Mouse (Mus musculus) hindbrain, embryonic 15.5 days (tissue): ENCODE results near the gene Plcb4. TPM values are rescaled to one million over a fixed set of nuclear protein-coding genes. Genes with fewer than 3 reads are reported as not detected.
A peak's percentile ranks its signal among the peaks of the same experiment; 100 is the strongest.

Experiments used
- ATAC-seq: fragments of 200-750 bp; cut with Nextera tagmentation; 2 replicates; pipeline ENCODE4 v1.8.0; 2017; ENCODE audit warnings: low read depth, moderate number of reproducible peaks, moderate TSS enrichment; ENCODE audit not compliant: low FRiP score
- H3K27ac ChIP-seq: fragments of 300-500 bp; sonication (generic); replicated peaks from 2 replicates; pipeline ENCODE4 v1.5.1; 2015; ENCODE audit warnings: mild to moderate bottlenecking, inconsistent platforms
- H3K27me3 ChIP-seq: fragments of 300-500 bp; sonication (generic); 2 replicates; pipeline ENCODE4 v1.6.1; 2015; ENCODE audit warnings: control low read depth, inconsistent platforms
- H3K36me3 ChIP-seq: fragments of 300-500 bp; sonication (generic); 2 replicates; pipeline ENCODE4 v1.6.1; 2015; ENCODE audit warnings: control low read depth, inconsistent platforms
- H3K4me1 ChIP-seq: fragments of 300-500 bp; sonication (generic); replicated peaks from 2 replicates; pipeline ENCODE4 v1.6.1; 2015; ENCODE audit warnings: control low read depth, inconsistent platforms
- H3K4me2 ChIP-seq: fragments of 300-500 bp; sonication (generic); 2 replicates; pipeline ENCODE4 v1.6.1; 2015; ENCODE audit warnings: moderate library complexity, mild to moderate bottlenecking, inconsistent platforms
- H3K4me3 ChIP-seq: fragments of 300-500 bp; sonication (generic); 2 replicates; pipeline ENCODE4 v1.5.1; 2015; ENCODE audit warnings: mild to moderate bottlenecking, inconsistent platforms
- H3K9ac ChIP-seq: fragments of 300-500 bp; sonication (generic); 2 replicates; pipeline ENCODE4 v1.6.1; 2015; ENCODE audit warnings: inconsistent platforms
- H3K9me3 ChIP-seq: fragments of 300-500 bp; sonication (generic); 2 replicates; pipeline ENCODE4 v1.6.1; 2016; ENCODE audit warnings: control low read depth, inconsistent platforms
- WGBS: fragments of 180-500 bp; shearing (Covaris S2); methylation state at CpG from one replicate; pipeline ENCODE4 v1.1.7; 2015; 5-methylcytosine and 5-hydroxymethylcytosine counted together
- polyA plus RNA-seq: library from polyadenylated mRNA; unstranded; fragments of >200 nt; fragmentation: Nextera tagmentation; extraction: Ambion mirVana; gene quantifications from 2 replicates; pipeline ENCODE4 v1.2.1, GENCODE M21; 2015

Plcb4 gene
- polyA plus RNA-seq, 1 experiment from 2014 or later: 46.1 TPM

- WGBS: 76% methylated on average over 10 of the region's 10 CpGs
- ATAC-seq: no peak
- no peak overlapping the region for H3K4me2 ChIP-seq
- no peak overlapping the region for H3K9ac ChIP-seq
- 0 out of 2 replicates have a peak, but pooled peaks cover 4% of the 10 kb centered on the region for H3K4me1 ChIP-seq
- H3K27ac ChIP-seq: no peak overlapping the region
- H3K9me3 ChIP-seq: no peaks in the 10 kb centered on the region
- no peaks in the 10 kb centered on the region for H3K36me3 ChIP-seq
- H3K27me3 ChIP-seq: no peaks in the 10 kb centered on the region
- H3K4me3 ChIP-seq: no peak overlapping the region
These were observed 114.6 kb downstream of the Plcb4 start for GRCm38 (mm10) chr2:135773194-135773972.

GRCm38 (mm10) chr2:135775026-135775425, 116.2 kb downstream of the Plcb4 start:
- Histone ChIP-seq H3K4me1 (0 out of 2 replicates have a peak, but pooled peaks cover 4% of the 10 kb centered on the region), H3K27me3 (no peaks in the 10 kb centered on the region), H3K4me2 (no peak overlapping the region), H3K27ac (no peak overlapping the region), H3K4me3 (no peak overlapping the region), H3K9me3 (no peaks in the 10 kb centered on the region), H3K36me3 (no peaks in the 10 kb centered on the region), H3K9ac (no peak overlapping the region)
- no peak for ATAC-seq
- WGBS: 86% methylated on average over 4 of the region's 4 CpGs

DNA sequence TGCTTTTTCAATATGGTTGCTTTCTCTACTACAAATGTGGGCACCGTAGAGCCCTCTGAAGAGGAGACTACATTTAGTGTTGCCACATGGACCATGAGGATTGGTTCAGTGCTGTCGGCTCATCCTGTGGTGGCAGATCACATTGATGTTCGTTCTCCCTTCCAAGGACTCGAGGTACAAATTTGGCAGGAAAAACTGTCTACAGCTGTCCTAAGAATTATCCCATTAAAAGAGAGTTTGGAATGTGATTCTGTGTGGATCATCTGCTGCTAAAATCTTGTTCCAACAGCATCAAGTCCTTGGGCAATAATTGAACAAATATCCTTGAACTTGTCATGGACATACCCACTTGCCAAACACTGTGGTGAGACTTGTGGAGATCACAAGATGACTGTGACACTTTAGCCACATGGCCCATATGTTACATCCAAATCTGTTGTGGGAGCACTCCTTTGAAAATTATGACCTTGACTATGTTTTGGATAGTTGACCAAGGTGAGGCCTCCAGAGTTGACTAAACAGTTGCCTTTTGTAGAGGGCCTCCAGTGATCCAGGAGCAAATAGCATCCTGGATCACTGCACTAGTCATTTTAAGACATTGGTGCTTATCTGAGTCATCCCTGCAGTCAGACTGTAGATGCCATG, 117.4 kb downstream of the Plcb4 start:
- ATAC-seq: no peak
- Histone ChIP-seq H3K9ac (no peak overlapping the region), H3K4me2 (no peak overlapping the region), H3K4me1 (0 out of 2 replicates have a peak, but pooled peaks cover 4% of the 10 kb centered on the region), H3K36me3 (no peaks in the 10 kb centered on the region), H3K4me3 (no peak overlapping the region), H3K27me3 (no peaks in the 10 kb centered on the region), H3K9me3 (no peaks in the 10 kb centered on the region), H3K27ac (no peak overlapping the region)
- 92% methylated on average over 4 of the region's 4 CpGs for WGBS

DNA sequence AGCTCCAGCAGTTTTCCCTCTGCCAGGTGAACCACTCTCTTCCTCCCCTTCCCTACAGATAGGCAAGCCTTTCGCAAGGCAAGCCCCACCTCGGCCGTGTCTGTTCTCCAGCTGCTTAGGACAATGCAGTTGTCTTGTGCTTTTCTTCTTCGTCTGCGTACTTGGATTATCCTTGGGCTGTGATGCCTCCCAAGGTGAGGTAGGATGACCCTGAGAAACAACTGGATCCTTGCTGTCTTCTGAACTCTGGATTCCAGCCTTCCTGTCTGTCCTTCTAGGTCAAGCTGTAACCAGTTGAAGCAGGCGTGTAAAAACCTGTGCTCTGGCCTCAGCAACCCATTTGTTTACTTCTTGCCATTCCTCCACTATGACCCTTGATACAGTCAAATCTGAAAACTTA, 122.6 kb downstream of the Plcb4 start:
- Histone ChIP-seq H3K36me3 (peaks cover 3% of the 10 kb centered on the region; the same call in 1 of the 2 replicates), H3K9ac (no peak overlapping the region), H3K9me3 (no peaks in the 10 kb centered on the region), H3K4me1 (no peaks in the 10 kb centered on the region), H3K27me3 (no peaks in the 10 kb centered on the region), H3K4me3 (no peak overlapping the region), H3K4me2 (no peak overlapping the region), H3K27ac (no peak overlapping the region)
- no peak for ATAC-seq
- whole genome bisulfite sequencing: 82% methylated on average over 6 of the region's 6 CpGs

DNA sequence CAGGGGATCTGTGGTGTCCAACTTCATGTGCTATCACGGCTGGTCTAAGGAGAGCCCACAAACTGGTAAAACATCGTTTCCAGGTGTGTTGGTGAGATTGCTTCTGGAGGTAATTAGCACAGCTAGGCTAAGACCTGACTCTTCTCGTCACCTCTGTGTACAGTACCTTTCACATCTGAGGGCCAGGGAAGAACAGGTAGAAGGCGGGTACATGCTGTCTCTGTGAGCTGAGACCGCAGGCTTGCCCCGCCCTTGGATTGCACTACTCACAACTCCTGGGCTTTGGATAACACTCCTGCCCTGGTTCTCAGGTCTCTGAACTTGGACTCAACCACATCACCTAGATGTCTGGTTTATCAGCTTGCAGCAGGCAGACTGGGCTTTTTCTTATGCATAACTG, 128.6 kb downstream of the Plcb4 start:
- Histone ChIP-seq H3K27me3 (no peaks in the 10 kb centered on the region), H3K4me2 (no peak overlapping the region), H3K9me3 (no peaks in the 10 kb centered on the region), H3K4me3 (no peak overlapping the region), H3K4me1 (0 out of 2 replicates have a peak, but pooled peaks cover 6% of the 10 kb centered on the region), H3K36me3 (peaks cover 3% of the 10 kb centered on the region; the same call in 1 of the 2 replicates), H3K9ac (no peak overlapping the region), H3K27ac (no peak overlapping the region)
- no peak for ATAC-seq
- WGBS: 98% methylated on average over 6 of the region's 6 CpGs

GRCm38 (mm10) chr2:135792907-135793306, 134.1 kb downstream of the Plcb4 start:
- H3K4me3 ChIP-seq: no peak overlapping the region
- ATAC-seq: no peak
- H3K27ac ChIP-seq: no peak overlapping the region
- no peaks in the 10 kb centered on the region for H3K36me3 ChIP-seq
- H3K4me2 ChIP-seq: no peak overlapping the region
- peaks cover 15% of the 10 kb centered on the region for H3K4me1 ChIP-seq
- H3K9ac ChIP-seq: no peak overlapping the region
- H3K9me3 ChIP-seq: no peaks in the 10 kb centered on the region
- 85% methylated on average over 4 of the region's 4 CpGs for WGBS
- no peaks in the 10 kb centered on the region for H3K27me3 ChIP-seq

DNA sequence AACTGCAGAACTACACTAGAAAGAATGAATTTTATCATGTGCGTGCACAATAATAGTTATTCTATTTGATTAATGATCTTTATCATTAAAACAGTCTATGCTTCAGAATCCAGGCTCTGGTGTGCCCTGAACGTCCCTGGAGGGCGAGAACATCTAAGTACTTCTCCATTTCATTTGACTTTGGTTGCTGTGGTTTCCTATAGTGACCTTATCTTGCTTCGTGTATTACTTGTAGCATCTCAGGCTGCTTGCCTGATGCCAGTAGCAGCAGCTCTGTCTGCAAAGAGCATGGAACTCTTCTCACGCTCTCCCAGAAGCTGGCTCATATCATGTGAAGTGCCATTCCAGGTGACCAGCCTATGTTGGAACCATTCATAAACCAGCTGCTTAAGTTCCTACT, 137.9 kb downstream of the Plcb4 start:
- no peak overlapping the region for H3K9ac ChIP-seq
- H3K27ac ChIP-seq: no peak overlapping the region
- H3K9me3 ChIP-seq: no peaks in the 10 kb centered on the region
- no peaks in the 10 kb centered on the region for H3K27me3 ChIP-seq
- ATAC-seq: no peak
- H3K4me3 ChIP-seq: no peak overlapping the region
- no peaks in the 10 kb centered on the region for H3K36me3 ChIP-seq
- no peak overlapping the region for H3K4me2 ChIP-seq
- WGBS: 87% methylated on average over 5 of the region's 5 CpGs
- peaks cover 14% of the 10 kb centered on the region for H3K4me1 ChIP-seq

GRCm38 (mm10) chr2:135797677-135798546, 139.1 kb downstream of the Plcb4 start:
- H3K4me3 ChIP-seq: no peak overlapping the region
- no peaks in the 10 kb centered on the region for H3K27me3 ChIP-seq
- no peaks in the 10 kb centered on the region for H3K9me3 ChIP-seq
- 29% methylated on average over 5 of the region's 5 CpGs for WGBS
- peaks cover 19% of the 10 kb centered on the region for H3K4me1 ChIP-seq
- H3K9ac ChIP-seq: no peak overlapping the region
- no peak overlapping the region for H3K4me2 ChIP-seq
- ATAC-seq: peak; percentile 47; the same call in 1 of the 2 replicates
- H3K27ac ChIP-seq: peak overlapping the region; percentile 69
- no peaks in the 10 kb centered on the region for H3K36me3 ChIP-seq

GRCm38 (mm10) chr2:135799149-135799770, 140.4 kb downstream of the Plcb4 start:
- 0 out of 2 replicates have a peak overlapping the region, but pooled peaks have one; percentile 11 for H3K27ac ChIP-seq

DNA sequence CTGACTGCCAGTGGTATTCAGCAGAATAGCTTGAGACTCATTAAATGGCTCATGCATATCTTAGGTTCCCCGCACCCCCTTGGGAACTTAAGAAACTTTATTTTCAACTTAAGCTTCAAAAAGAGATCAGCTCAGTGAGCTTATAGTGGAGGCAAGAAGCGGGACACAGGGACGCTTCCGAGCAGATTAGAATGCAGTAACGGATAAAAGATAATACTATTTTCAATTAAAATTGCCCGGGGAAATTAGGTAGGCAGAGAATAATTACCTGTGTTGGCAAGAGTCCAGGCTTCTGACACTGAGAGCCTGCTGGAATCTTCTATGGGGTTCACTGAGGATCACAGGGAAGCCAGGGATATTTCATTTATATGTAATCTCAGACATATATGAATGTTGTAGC, 141.6 kb downstream of the Plcb4 start:
- Histone ChIP-seq H3K4me3 (no peak overlapping the region), H3K9ac (no peak overlapping the region), H3K36me3 (no peaks in the 10 kb centered on the region), H3K27me3 (no peaks in the 10 kb centered on the region), H3K9me3 (no peaks in the 10 kb centered on the region), H3K4me1 (peaks cover 23% of the 10 kb centered on the region), H3K27ac (no peak overlapping the region), H3K4me2 (no peak overlapping the region)
- WGBS: 63% methylated on average over 6 of the region's 6 CpGs
- ATAC-seq: no peak

More at GRCm38 (mm10) chr2:135799149-135799770, 140.4 kb downstream of the Plcb4 start:
- Histone ChIP-seq H3K4me3 (no peak overlapping the region), H3K36me3 (no peaks in the 10 kb centered on the region), H3K27me3 (no peaks in the 10 kb centered on the region), H3K4me1 (peaks cover 23% of the 10 kb centered on the region), H3K9ac (no peak overlapping the region), H3K9me3 (no peaks in the 10 kb centered on the region), H3K4me2 (no peak overlapping the region)
- 78% methylated on average over 10 of the region's 10 CpGs for WGBS
- ATAC-seq: no peak

DNA sequence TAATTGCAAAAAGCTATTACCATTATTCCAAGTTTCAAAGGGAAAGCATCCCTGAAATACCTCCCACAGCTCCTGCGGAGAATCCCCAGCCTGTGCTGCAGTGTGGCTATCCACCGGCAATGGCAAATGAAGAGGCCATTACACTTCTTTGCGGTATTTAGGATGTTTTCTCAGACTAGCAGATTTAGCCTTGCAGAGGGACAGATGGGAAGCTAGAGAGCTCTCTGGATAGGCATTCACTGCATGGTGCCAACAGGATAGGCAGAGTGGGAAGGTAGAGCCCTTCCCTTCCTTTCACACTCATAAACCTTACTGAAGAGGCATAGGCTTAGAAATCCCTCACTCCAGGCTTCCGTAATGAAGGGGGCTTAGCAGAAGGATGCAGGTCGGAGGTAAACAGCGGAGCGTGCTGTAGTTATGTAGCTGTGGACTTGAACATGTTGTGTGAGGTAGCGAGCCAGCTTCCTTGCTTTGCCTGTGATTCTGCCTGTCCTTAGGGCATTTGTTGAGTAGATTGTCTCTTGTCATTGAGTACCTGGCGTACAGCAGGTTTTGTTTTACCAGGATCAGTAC, 144.2 kb downstream of the Plcb4 start:
- H3K36me3 ChIP-seq: no peaks in the 10 kb centered on the region
- no peak overlapping the region for H3K9ac ChIP-seq
- ATAC-seq: no peak
- no peak overlapping the region for H3K4me3 ChIP-seq
- H3K4me1 ChIP-seq: peaks cover 14% of the 10 kb centered on the region
- H3K9me3 ChIP-seq: no peaks in the 10 kb centered on the region
- 80% methylated on average over 9 of the region's 9 CpGs for WGBS
- no peak overlapping the region for H3K4me2 ChIP-seq
- H3K27ac ChIP-seq: no peak overlapping the region
- no peaks in the 10 kb centered on the region for H3K27me3 ChIP-seq
